Mouse (Mus musculus): ENCODE measurements around the gene Runx1.

- TF ChIP-seq ZNF384 (IDR thresholded peaks at IDR 0.05; ENCODE audit: low read depth, low read length) (no peak), ZC3H11A (IDR thresholded peaks at IDR 0.05; ENCODE audit: borderline replicate concordance, low read depth, low read length) (no peak), CHD2 (IDR thresholded peaks at IDR 0.05; ENCODE audit: low read depth, low read length) (no peak)
Measured at GRCm38 (mm10) chr16:92779896-92780435, 46.0 kb downstream of the Runx1 start.

All from ES-E14 (cell line).